Mouse (Mus musculus) erythroid progenitor cell, adult 5-6 weeks (primary cell): ENCODE data around the gene Il16. TPM values are rescaled to one million over a fixed set of nuclear protein-coding genes. Genes with fewer than 3 reads are reported as not detected.

Source experiments
- ATAC-seq: replicated peaks from 2 replicates; pipeline ENCODE4 v1.8.0; 2016; ENCODE audit warnings: moderate number of reproducible peaks, mild to moderate bottlenecking, moderate TSS enrichment, inconsistent platforms; ENCODE audit not compliant: poor library complexity, low FRiP score, severe bottlenecking
- total RNA-seq, 2 experiments: library from RNA; stranded (forward) in 1 of 2; stranded (reverse) in 1 of 2; fragments of 150-400 nt in 1 of 2; fragments of 186-747, 209-891 nt in 1 of 2; gene quantifications; 2 replicates each; pipeline versions ENCODE4 v1.2.3 to v1.2.4; 2015 to 2017; ENCODE audit warnings: low replicate concordance in 2 of 2

The Il16 gene
- total RNA-seq, 2 experiments from 2014 or later, result 5.9 to 16.0 TPM

DNA sequence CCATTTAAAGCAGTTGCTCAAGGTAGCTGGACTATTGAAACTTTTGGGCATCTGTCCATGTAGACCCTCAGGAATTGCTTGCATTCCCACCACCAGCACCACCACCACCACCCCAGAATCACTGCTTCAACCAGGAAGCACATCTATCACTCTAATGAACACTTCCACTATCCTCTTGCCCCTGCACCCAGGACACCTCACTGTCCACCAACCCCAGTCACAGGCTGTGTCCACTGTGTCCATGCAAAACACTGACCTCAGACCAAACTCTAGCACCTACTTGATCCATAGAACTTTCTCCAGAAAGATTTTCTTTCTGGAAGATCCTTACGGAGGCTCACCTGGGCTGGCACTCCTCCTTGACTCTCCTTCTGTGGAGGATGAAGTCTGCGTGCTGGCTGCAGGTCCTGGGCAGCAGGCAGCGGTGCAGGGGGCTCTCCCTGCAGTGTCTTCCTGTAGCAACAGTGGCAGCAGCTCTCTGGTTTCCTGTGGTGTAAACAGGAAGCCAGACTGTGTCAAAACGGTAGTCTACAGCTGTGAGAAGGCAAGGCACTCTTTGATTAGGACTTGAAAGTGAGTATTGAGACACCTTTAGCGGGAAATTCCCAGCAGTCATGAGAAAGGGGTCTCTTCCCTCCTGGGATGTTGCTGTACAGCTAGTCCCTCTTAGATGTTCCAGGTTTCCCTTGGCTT is 90.4 kb downstream of the Il16 start:
- no peak for ATAC-seq

DNA sequence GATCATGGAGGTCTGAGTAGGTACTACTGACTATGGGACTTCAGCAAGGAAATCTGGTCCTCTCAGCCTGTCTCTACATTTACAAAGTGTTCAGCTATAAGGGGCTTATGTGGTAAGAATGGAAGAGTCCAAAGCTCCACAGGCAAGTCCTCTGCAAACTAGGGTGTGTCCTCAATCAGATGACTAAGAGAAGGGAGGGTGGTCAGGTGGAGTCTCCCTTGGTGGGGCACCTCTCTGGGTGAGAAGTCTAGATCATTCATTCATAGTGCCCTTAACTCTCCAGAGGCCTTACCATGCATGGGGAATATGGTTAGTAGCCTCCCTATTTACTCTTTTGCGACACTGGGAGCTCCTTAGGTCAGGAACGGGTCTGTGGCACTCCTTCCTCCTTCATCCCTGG is 91.3 kb downstream of the Il16 start:
- no peak for ATAC-seq

- no peak for ATAC-seq
Measured at GRCm38 (mm10) chr7:83653605-83654051, 91.9 kb downstream of the Il16 start.

- ATAC-seq, result no peak
Measured at GRCm38 (mm10) chr7:83652498-83652897, 93.0 kb downstream of the Il16 start.

GRCm38 (mm10) chr7:83650638-83651037 is 94.9 kb downstream of the Il16 start:
- no peak for ATAC-seq

DNA sequence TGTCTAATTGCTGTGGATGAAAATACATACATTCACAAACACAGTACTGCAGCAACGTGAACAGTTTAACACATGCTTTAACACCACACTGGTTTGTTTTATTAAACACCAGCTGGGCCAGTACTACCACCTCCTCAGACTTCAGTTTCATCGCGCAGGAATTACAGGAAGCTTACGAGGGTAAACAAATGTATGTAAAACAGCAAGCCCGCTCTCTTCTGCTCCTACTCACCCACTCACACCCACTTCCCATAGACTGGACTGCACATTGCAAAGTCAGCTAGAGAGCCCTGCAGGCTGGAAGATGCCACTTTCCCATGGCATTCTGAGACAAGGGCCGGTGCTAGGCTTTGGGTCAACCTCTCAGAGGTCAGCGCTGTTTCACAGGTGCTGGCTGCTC is 96.7 kb downstream of the Il16 start:
- no peak for ATAC-seq

GRCm38 (mm10) chr7:83645476-83645875 is 100.0 kb downstream of the Il16 start:
- ATAC-seq, result no peak

- no peak for ATAC-seq
Measured at GRCm38 (mm10) chr7:83644761-83645160, 100.8 kb downstream of the Il16 start.

GRCm38 (mm10) chr7:83643581-83643980 is 101.9 kb downstream of the Il16 start:
- no peak for ATAC-seq

- ATAC-seq, result no peak
Measured at GRCm38 (mm10) chr7:83641163-83641562, 104.4 kb downstream of the Il16 start.

DNA sequence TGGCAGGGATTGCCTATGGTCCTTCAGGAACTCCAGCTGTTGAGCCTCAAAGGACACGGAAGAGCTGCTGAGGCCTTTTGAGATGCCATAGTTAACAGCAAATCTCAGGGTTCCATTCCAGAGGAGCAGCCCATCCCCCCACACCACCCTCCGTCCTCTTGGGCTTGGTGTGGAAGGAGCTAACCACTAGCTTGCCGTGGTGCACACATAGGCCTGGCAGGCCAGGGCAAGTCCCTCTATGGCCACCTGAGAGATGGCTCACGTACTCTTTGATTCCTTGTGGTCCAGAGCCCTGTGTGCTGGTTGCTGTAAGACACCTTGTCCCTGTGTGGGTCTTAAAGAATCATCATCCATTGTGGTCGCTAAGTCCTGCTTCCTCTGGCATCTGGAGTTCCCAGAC is 104.9 kb downstream of the Il16 start:
- no peak for ATAC-seq

DNA sequence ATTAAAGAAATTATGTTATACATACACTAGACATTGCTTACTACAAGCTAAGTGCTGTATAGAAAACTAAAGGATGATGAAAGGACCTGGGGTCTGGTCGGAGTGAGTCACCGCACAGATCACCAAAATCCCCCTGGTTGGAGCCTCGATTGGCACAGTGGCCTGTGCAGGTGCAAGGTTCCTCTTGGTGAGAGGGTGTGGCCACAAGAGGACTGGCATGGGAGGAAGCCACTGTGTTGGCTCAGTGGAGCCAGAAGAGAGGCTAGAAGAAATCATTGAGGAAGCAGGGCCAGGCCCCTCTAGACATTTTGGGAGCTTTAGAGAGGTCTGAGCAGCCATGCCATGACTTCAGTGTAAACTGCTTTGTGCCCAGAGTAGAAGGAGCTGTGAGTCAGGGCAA is 106.4 kb downstream of the Il16 start:
- no peak for ATAC-seq

- ATAC-seq, result no peak
Measured at GRCm38 (mm10) chr7:83637781-83638583, 107.5 kb downstream of the Il16 start.

GRCm38 (mm10) chr7:83636425-83636824 is 109.1 kb downstream of the Il16 start:
- no peak for ATAC-seq

GRCm38 (mm10) chr7:83635726-83636125 is 109.8 kb downstream of the Il16 start:
- ATAC-seq, result no peak

- ATAC-seq, result no peak
Measured at GRCm38 (mm10) chr7:83633856-83634255, 111.7 kb downstream of the Il16 start.

DNA sequence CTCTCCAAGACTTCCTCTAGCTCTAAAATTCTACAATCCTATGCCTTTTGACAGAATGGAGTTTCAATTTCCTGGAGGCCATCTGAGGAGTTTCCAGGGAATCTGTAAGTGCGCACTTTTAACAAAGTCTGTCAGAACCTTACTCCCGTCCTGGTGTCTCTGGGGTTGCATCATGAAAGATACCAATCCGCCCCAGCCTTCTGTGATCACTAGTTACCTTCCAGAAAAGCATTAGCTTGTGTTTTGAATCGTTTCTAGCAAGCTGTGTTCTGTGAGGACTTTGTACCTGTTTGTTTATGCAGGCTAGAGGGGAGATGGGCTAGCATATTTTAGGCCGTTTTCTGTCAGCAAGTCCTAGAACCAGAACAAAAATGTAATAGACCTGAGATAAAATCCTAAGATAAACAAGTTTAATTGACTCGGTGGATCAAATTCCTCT is 112.8 kb downstream of the Il16 start:
- no peak for ATAC-seq

GRCm38 (mm10) chr7:83631828-83632681 is 113.5 kb downstream of the Il16 start, which contains the start of gene Stard5:
Stard5 (plus strand) TSS chr7:83631959.
- peak; percentile 96 for ATAC-seq

DNA sequence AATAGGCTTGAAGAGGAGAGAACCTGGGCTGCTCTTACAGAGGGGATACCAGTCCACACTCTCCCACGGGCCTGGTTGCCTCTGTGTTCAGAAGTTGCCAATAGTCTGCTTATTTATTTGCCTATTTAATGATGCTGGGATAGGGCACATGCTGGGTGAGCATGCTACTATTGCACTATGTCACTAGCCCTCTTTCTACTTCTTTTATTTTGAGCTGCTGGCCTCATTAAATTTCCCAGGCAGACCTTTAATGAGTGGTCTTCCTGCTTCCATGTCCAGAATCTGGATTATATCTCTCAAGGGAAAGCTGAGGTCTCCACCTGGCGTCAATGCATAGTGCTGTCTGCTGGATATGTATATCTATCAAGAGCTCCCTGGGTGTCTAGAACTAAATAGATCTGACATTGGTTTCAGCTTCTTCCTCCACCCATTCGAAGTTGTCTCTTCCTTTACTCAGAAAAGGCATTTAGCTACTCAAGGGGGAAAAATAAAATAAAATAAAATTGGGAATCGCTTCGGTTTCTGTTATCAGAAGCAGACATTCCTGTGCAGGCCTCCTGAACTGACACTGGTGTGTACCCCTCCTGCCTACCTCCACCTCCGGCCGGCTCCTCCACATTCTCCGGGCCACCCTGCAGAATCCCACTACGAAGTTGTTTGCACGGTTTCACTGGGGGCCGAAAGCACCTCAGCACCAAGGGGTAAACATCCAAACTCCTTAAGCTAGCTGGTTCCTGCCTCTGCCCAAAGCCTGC is 114.3 kb downstream of the Il16 start:
- ATAC-seq, result peak; percentile 62

GRCm38 (mm10) chr7:83627369-83627768 is 118.2 kb downstream of the Il16 start:
- ATAC-seq, result no peak
